Mouse (Mus musculus) bone marrow macrophage, adult 2 months (primary cell): ENCODE data around the gene Cplx3.
A peak's percentile ranks its signal among the peaks of the same experiment; 100 is the strongest.

Experiments
- CTCF ChIP-seq: IDR thresholded peaks from 2 replicates; pipeline ENCODE4 v1.5.1; 2012; ENCODE audit warnings: low read depth, mild to moderate bottlenecking, low read length, moderate library complexity
- POLR2A ChIP-seq: IDR thresholded peaks from 2 replicates; pipeline ENCODE4 v1.6.1; 2012; ENCODE audit warnings: mild to moderate bottlenecking, low read depth, low read length, borderline replicate concordance

DNA sequence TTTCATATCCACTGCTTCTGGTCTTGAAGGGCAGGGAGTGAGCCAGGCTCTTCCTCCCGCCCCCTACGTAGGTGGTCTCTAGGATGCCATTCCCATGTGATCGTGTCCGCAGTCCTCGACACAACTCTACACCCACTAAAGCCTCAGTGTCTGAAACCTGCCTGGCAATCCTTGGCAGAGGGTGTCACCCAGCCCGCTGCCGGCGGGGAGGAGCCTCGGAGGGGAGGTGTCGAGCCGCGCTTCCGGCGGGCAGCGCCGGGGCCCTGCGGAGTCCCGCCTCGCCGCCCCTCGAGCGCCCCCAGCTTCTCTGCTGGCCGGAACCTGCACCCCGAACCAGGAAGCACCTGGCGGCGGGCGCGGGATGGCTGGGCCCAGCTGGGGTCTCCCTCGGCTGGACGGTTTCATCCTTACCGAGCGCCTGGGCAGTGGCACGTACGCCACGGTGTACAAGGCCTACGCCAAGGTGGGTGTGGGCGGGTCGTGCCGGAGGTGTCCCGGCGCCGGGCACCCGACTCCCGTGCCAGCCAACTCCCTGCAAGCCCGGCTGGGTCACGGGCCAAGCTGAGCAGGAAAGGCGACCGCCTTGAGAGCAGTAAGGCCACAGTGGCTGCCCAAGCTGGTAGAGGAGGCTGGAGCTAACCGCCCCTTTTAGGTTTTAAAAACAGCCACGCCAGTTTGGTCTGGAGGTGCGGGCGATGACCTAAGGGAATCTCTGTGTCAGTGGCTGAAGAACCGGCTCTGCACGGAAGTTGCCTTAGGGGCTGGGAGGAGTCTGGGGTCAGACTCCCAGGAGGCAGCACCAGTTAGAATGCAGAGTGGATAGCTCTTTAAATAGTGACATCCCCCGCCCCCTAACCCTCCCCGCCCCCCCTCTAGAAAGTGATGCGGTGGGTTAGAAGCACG, 16.6 kb downstream of the Cplx3 start, which contains the start of gene Ulk3:
- TF ChIP-seq POLR2A, result no peak
- TF ChIP-seq CTCF, result 0 out of 2 replicates have a peak, but pooled peaks have one; percentile 19
